Mouse (Mus musculus) ES-E14 (cell line): ENCODE data around the gene Proser3.

Source experiments
- CHD2 ChIP-seq: IDR thresholded peaks from 2 replicates; pipeline ENCODE4 v1.6.1; 2014; ENCODE audit warnings: mild to moderate bottlenecking, low read depth, low read length, inconsistent platforms
- HCFC1 ChIP-seq: IDR thresholded peaks from 2 replicates; pipeline ENCODE4 v1.6.1; 2012; ENCODE audit warnings: low read length, inconsistent platforms, borderline replicate concordance; ENCODE audit not compliant: insufficient read depth
- MAFK ChIP-seq: IDR thresholded peaks from 2 replicates; pipeline ENCODE4 v1.6.1; 2014; ENCODE audit warnings: mild to moderate bottlenecking, low read depth, low read length, inconsistent platforms; ENCODE audit not compliant: insufficient read depth
- ZC3H11A ChIP-seq: IDR thresholded peaks from 2 replicates; pipeline ENCODE4 v1.6.1; 2012; ENCODE audit warnings: low read depth, mild to moderate bottlenecking, inconsistent platforms, low read length, borderline replicate concordance

- TF ChIP-seq MAFK (no peak), HCFC1 (no peak), ZC3H11A (no peak), CHD2 (no peak)
These were observed 20.7 kb downstream of the Proser3 start for GRCm38 (mm10) chr7:30531291-30531815.
